Mouse (Mus musculus) intestine, embryonic 14.5 days (tissue): Measurements from ENCODE around the gene Naip2. TPM values are rescaled to one million over a fixed set of nuclear protein-coding genes. Genes with fewer than 3 reads are reported as not detected.
"Not testable (repeated sequence)": the region's sequence is repeated elsewhere in the genome, so short reads cannot be mapped to it uniquely, and the experiment has no call there.

ENCODE experiments used
- ATAC-seq: fragments of 200-750 bp; cut with Nextera tagmentation; replicated peaks from 2 replicates; pipeline ENCODE4 v1.8.0; 2017; ENCODE audit warnings: low read depth, moderate number of reproducible peaks, moderate TSS enrichment, moderate library complexity; ENCODE audit not compliant: low FRiP score, low TSS enrichment
- DNase-seq: peaks from one replicate; pipeline ENCODE4 v3.0.0-alpha.2; 2018; ENCODE audit warnings: low spot score
- H3K27ac ChIP-seq: fragments of 300-500 bp; sonication (generic); 2 replicates; pipeline ENCODE4 v1.5.1; 2014; ENCODE audit warnings: low read depth, mild to moderate bottlenecking, control low read depth
- H3K27me3 ChIP-seq: fragments of 300-500 bp; sonication (generic); replicated peaks from 2 replicates; pipeline ENCODE4 v1.6.1; 2014; ENCODE audit warnings: low read length, control low read depth; ENCODE audit not compliant: control insufficient read depth, insufficient read depth
- H3K36me3 ChIP-seq: fragments of 300-500 bp; sonication (generic); 2 replicates; pipeline ENCODE4 v1.6.1; 2014; ENCODE audit warnings: low read length, control low read depth; ENCODE audit not compliant: control insufficient read depth, insufficient read depth
- H3K4me1 ChIP-seq: fragments of 300-500 bp; sonication (generic); replicated peaks from 2 replicates; pipeline ENCODE4 v1.6.1; 2014; ENCODE audit warnings: low read length, control low read depth, mixed read lengths; ENCODE audit not compliant: control insufficient read depth, insufficient read depth
- H3K4me2 ChIP-seq: fragments of 300-500 bp; sonication (generic); 2 replicates; pipeline ENCODE4 v1.6.1; 2014; ENCODE audit warnings: low read length
- H3K4me3 ChIP-seq: fragments of 300-500 bp; sonication (generic); 2 replicates; pipeline ENCODE4 v1.5.1; 2014; ENCODE audit warnings: low read depth, low read length, control low read depth, mixed read lengths
- H3K9ac ChIP-seq: fragments of 300-500 bp; sonication (generic); 2 replicates; pipeline ENCODE4 v1.6.1; 2014; ENCODE audit warnings: mild to moderate bottlenecking, low read length
- H3K9me3 ChIP-seq: fragments of 300-500 bp; sonication (generic); 2 replicates; pipeline ENCODE4 v1.6.1; 2016; ENCODE audit warnings: low read length, control low read depth; ENCODE audit not compliant: control insufficient read depth
- WGBS: fragments of 180-500 bp; shearing (Covaris S2); extraction: QIAGEN DNeasy Blood & Tissue Kit; methylation state at CpG from one replicate; pipeline ENCODE4 v1.1.7; 2014; 5-methylcytosine and 5-hydroxymethylcytosine counted together
- polyA plus RNA-seq: library from polyadenylated mRNA; unstranded; fragments of >200 nt; fragmentation: Nextera tagmentation; extraction: Ambion mirVana; gene quantifications from 2 replicates; pipeline ENCODE4 v1.2.1, GENCODE M21; 2014

Naip2 gene
- 5.9 and 6.0 TPM in 2 replicates for polyA plus RNA-seq

GRCm38 (mm10) chr13:100201659-100202333 is at the start of gene Naip2:
Gene Naip2 (minus strand): TSS chr13:100202092.
- Histone ChIP-seq H3K27ac (peak within 1 kb of the TSS; percentile 19; the same call in 1 of the 2 replicates), H3K4me2 (peak within 1 kb of the TSS; percentile 22; the same call in 1 of the 2 replicates)

GRCm38 (mm10) chr13:100246896-100247519 is 45.1 kb upstream of the Naip2 start:
- H3K4me2 ChIP-seq, H3K27me3 ChIP-seq, H3K9me3 ChIP-seq, H3K9ac ChIP-seq, H3K4me3 ChIP-seq, H3K4me1 ChIP-seq, H3K36me3 ChIP-seq, H3K27ac ChIP-seq, DNase-seq: not testable (repeated sequence)
- 65% methylated on average over 5 of the region's 5 CpGs for WGBS
- ATAC-seq = 0 out of 2 replicates have a peak, but pooled peaks have one; percentile 66

More at GRCm38 (mm10) chr13:100201659-100202333, at the start of gene Naip2:
- not testable (repeated sequence) for H3K9ac ChIP-seq, H3K27me3 ChIP-seq, H3K36me3 ChIP-seq, H3K4me1 ChIP-seq, H3K9me3 ChIP-seq, H3K4me3 ChIP-seq
- ATAC-seq = peak; percentile 89
- WGBS = 49% methylated on average over 3 of the region's 3 CpGs
- peak; percentile 58 for DNase-seq

DNA sequence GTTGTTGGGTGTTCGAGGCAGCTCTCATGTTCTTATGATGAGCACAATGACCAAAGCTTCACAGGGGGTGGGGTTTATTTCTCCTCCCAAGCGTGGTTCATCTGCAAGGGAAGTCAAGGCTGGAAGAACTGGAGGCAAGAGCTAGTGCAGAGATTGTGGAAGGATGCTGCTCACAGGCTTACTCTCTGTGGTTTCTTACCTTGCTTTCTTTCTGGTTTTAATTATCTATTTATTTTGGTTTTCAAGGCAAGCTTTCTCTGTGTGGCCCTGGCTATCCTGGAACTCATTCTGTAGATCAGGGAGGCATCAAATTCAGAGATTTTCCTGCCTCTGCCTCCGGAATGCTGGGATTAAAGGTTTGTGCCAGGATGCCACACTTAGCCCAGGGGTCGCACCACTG is 44.3 kb upstream of the Naip2 start, which contains the start of gene Naip5:
TSS of gene Naip5 (minus strand) at position 101 of the 400 bp plus-strand sequence.
- ATAC-seq, H3K9ac ChIP-seq, H3K9me3 ChIP-seq, H3K27ac ChIP-seq, H3K36me3 ChIP-seq, DNase-seq, H3K27me3 ChIP-seq, H3K4me3 ChIP-seq, H3K4me1 ChIP-seq, H3K4me2 ChIP-seq: not testable (repeated sequence)
- 76% methylated on average over 4 of the region's 4 CpGs for WGBS

GRCm38 (mm10) chr13:100243702-100244101 is 41.8 kb upstream of the Naip2 start:
- Histone ChIP-seq H3K4me1 (no peaks in the 10 kb centered on the region), H3K27ac (no peak overlapping the region), H3K27me3 (no peaks in the 10 kb centered on the region), H3K9me3 (no peaks in the 10 kb centered on the region), H3K4me3 (no peak overlapping the region), H3K4me2 (no peak overlapping the region), H3K36me3 (no peaks in the 10 kb centered on the region), H3K9ac (no peak overlapping the region)
- DNase-seq = no peak
- no peak for ATAC-seq

GRCm38 (mm10) chr13:100213683-100214082 is 11.8 kb upstream of the Naip2 start:
- 63% methylated on average over 1 of the region's 1 CpGs for WGBS
- not testable (repeated sequence) for H3K4me2 ChIP-seq, ATAC-seq, H3K9me3 ChIP-seq, H3K27me3 ChIP-seq, H3K9ac ChIP-seq, H3K36me3 ChIP-seq, H3K4me1 ChIP-seq, H3K4me3 ChIP-seq, DNase-seq, H3K27ac ChIP-seq

DNA sequence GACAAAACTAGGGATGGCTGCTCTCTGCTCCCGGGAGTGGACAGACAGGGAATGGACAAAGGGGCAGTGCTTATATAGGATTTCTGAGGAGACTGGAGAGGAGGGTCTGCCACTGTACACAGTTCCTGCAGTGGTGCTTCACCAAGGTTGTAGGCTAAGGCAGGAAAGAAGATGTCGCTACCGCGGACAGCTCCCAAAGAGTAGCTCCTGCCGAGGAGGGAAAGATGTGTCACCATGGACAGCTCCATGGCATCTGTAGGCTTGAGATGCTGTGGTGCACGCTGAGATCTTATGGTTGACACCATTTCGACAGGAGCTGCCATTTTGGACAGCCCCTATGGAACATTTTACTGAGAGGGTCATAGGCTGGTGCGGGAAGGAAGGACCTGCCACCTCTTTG is 8.6 kb upstream of the Naip2 start:
- Histone ChIP-seq H3K4me2 (no peak overlapping the region), H3K4me3 (no peak overlapping the region), H3K36me3 (no peaks in the 10 kb centered on the region), H3K9ac (no peak overlapping the region), H3K27me3 (no peaks in the 10 kb centered on the region), H3K27ac (no peak overlapping the region), H3K9me3 (no peaks in the 10 kb centered on the region), H3K4me1 (no peaks in the 10 kb centered on the region)
- ATAC-seq (0 out of 2 replicates have a peak, but pooled peaks have one; percentile 27), DNase-seq (peak; percentile 85)
- WGBS = 25% methylated on average over 8 of the region's 8 CpGs

- no peaks in the 10 kb centered on the region for H3K27me3 ChIP-seq
- DNase-seq (no peak), ATAC-seq (no peak)
- no peaks in the 10 kb centered on the region for H3K4me1 ChIP-seq
- H3K36me3 ChIP-seq = no peaks in the 10 kb centered on the region
- H3K4me3 ChIP-seq = no peak overlapping the region
- no peak overlapping the region for H3K9ac ChIP-seq
- H3K9me3 ChIP-seq = no peaks in the 10 kb centered on the region
- H3K4me2 ChIP-seq = no peak overlapping the region
- H3K27ac ChIP-seq = no peak overlapping the region
- 87% methylated on average over 1 of the region's 1 CpGs for WGBS
These were observed 1.4 kb upstream of the Naip2 start for GRCm38 (mm10) chr13:100203319-100203718.

DNA sequence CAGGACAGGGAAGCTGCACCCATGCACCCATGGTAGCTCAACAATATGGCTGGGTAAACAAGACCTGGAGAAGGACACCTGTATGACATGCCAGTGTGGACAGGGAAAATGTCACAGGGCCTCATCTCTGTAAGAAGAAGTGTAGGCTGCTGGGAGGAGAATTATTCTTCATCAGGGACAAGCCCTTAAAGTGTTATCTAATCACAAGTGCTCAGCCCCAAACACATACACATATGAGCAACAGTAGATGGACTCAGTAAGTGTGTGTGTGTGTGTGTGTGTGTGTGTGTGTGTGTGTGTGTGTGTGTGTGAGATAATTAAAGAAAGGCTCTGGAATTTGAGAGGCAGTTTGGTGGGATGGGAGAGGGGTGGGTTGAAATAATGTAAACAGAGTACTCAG is 1.1 kb downstream of the Naip2 start:
- Histone ChIP-seq H3K27ac (no peak overlapping the region), H3K4me1 (no peaks in the 10 kb centered on the region), H3K4me3 (no peak overlapping the region), H3K4me2 (no peak overlapping the region), H3K36me3 (no peaks in the 10 kb centered on the region), H3K9ac (no peak overlapping the region), H3K27me3 (no peaks in the 10 kb centered on the region), H3K9me3 (no peaks in the 10 kb centered on the region)
- DNase-seq = no peak
- ATAC-seq = no peak

- no peak overlapping the region for H3K4me3 ChIP-seq
- H3K27ac ChIP-seq = no peak overlapping the region
- no peak overlapping the region for H3K9ac ChIP-seq
- no peaks in the 10 kb centered on the region for H3K9me3 ChIP-seq
- no peaks in the 10 kb centered on the region for H3K36me3 ChIP-seq
- no peak overlapping the region for H3K4me2 ChIP-seq
- ATAC-seq (no peak), DNase-seq (no peak)
- 81% methylated on average over 3 of the region's 3 CpGs for WGBS
- H3K27me3 ChIP-seq = no peaks in the 10 kb centered on the region
- H3K4me1 ChIP-seq = no peaks in the 10 kb centered on the region
These were observed 6.5 kb downstream of the Naip2 start for GRCm38 (mm10) chr13:100195421-100195820.
